Mouse (Mus musculus): ENCODE measurements around the gene Eps15. TPM values are rescaled to one million over a fixed set of nuclear protein-coding genes. Genes with fewer than 3 reads are reported as not detected.
A peak's percentile ranks its signal among the peaks of the same experiment; 100 is the strongest.

The Eps15 gene
- total RNA-seq (2021): 10 to 100 TPM; 74.3 to 80.3 TPM
- long read RNA-seq, experiment 1, full-length matches to known transcripts: 70 of 141 reads
- long read RNA-seq, experiment 1, partial matches to known transcripts: 8 of 141 reads
- long read RNA-seq, experiment 1, other reads (novel, unspliced or antisense): 63 of 141 reads
- long read RNA-seq, experiment 2, transcript Eps15-207 (25 exons, 2,802 nt): major isoform, 43 of 97 reads
- long read RNA-seq, experiment 2, partial matches to known transcripts: 25 of 97 reads
- long read RNA-seq, experiment 2, other reads (novel, unspliced or antisense): 29 of 97 reads

GRCm38 (mm10) chr4:109279689-109280458, at the start of gene Eps15:
Eps15 (plus strand) TSS chr4:109280268.
- DNase-seq (ENCODE audit: low spot score): peak; percentile 94

- no peak for DNase-seq (ENCODE audit: low spot score)
Measured at GRCm38 (mm10) chr4:109234185-109234584, 45.9 kb upstream of the Eps15 start, which contains the start of gene Calr4. Calr4 (plus strand) TSS chr4:109234485.

GRCm38 (mm10) chr4:109234806-109235350, 45.2 kb upstream of the Eps15 start:
- DNase-seq (ENCODE audit: low spot score): no peak

- DNase-seq (ENCODE audit: low spot score): no peak
Measured at GRCm38 (mm10) chr4:109236186-109236879, 43.7 kb upstream of the Eps15 start.

- peak; percentile 71 for DNase-seq (ENCODE audit: low spot score)
Measured at GRCm38 (mm10) chr4:109238428-109239268, 41.4 kb upstream of the Eps15 start.

- peak; percentile 15 for DNase-seq (ENCODE audit: low spot score)
Measured at GRCm38 (mm10) chr4:109241221-109241620, 38.8 kb upstream of the Eps15 start.

- DNase-seq (ENCODE audit: low spot score): peak; percentile 89
Measured at GRCm38 (mm10) chr4:109241934-109242333, 38.1 kb upstream of the Eps15 start.

- peak; percentile 36 for DNase-seq (ENCODE audit: low spot score)
Measured at GRCm38 (mm10) chr4:109244506-109244905, 35.6 kb upstream of the Eps15 start.

GRCm38 (mm10) chr4:109245016-109245620, 35.0 kb upstream of the Eps15 start:
- no peak for DNase-seq (ENCODE audit: low spot score)

- DNase-seq (ENCODE audit: low spot score): peak; percentile 15
Measured at GRCm38 (mm10) chr4:109251605-109252004, 28.5 kb upstream of the Eps15 start.

- no peak for DNase-seq (ENCODE audit: low spot score)
Measured at GRCm38 (mm10) chr4:109252199-109252598, 27.9 kb upstream of the Eps15 start.

GRCm38 (mm10) chr4:109253664-109254151, 26.4 kb upstream of the Eps15 start:
- DNase-seq (ENCODE audit: low spot score): no peak

- DNase-seq (ENCODE audit: low spot score): no peak
Measured at GRCm38 (mm10) chr4:109254511-109254910, 25.6 kb upstream of the Eps15 start.

- no peak for DNase-seq (ENCODE audit: low spot score)
Measured at GRCm38 (mm10) chr4:109255321-109255720, 24.7 kb upstream of the Eps15 start.

GRCm38 (mm10) chr4:109255727-109256417, 24.2 kb upstream of the Eps15 start:
- no peak for DNase-seq (ENCODE audit: low spot score)

GRCm38 (mm10) chr4:109256791-109257190, 23.3 kb upstream of the Eps15 start:
- DNase-seq (ENCODE audit: low spot score): no peak

GRCm38 (mm10) chr4:109257639-109258038, 22.4 kb upstream of the Eps15 start:
- DNase-seq (ENCODE audit: low spot score): no peak

GRCm38 (mm10) chr4:109262068-109262467, 18.0 kb upstream of the Eps15 start:
- DNase-seq (ENCODE audit: low spot score): no peak

- no peak for DNase-seq (ENCODE audit: low spot score)
Measured at GRCm38 (mm10) chr4:109266056-109266455, 14.0 kb upstream of the Eps15 start.

- no peak for DNase-seq (ENCODE audit: low spot score)
Measured at GRCm38 (mm10) chr4:109266744-109267143, 13.3 kb upstream of the Eps15 start.

All from gastrocnemius, adult 18-20 months (tissue).